ENCODE assay signal across 8 mouse cellular contexts in genomic region chr17:68176611-68177165, GRCm38 (mm10).
A peak's percentile ranks its signal among the peaks of the same experiment; 100 is the strongest.
DNase-seq lines count a peak whose midpoint lies in the region; ATAC-seq and TF ChIP-seq lines count a peak whose summit lies in the region.

No protein-coding gene starts in this region.

- H3K4me3 ChIP-seq in kidney, adult 2 months (ENCODE audit: insufficient read depth, low read depth, low read length): no peak overlapping the region
- H3K4me3 ChIP-seq in kidney, embryonic 14.5 days (ENCODE audit: low read length): no peak overlapping the region
- no peak overlapping the region for H3K4me3 ChIP-seq in forebrain, embryonic 15.5 days

- peak; percentile 56 for TF ChIP-seq CTCF in kidney, adult 2 months (conservative IDR thresholded peaks at IDR 0.05; ENCODE audit: insufficient read depth, insufficient read length, low read depth, low read length)
- TF ChIP-seq CTCF in brain, embryonic 14.5 days (IDR thresholded peaks at IDR 0.05; ENCODE audit: borderline replicate concordance, extremely low read depth, insufficient read depth, insufficient read length): peak; percentile 66; the same call in 1 of the 2 replicates

- no peak for TF ChIP-seq POLR2A in kidney, adult 2 months (IDR thresholded peaks at IDR 0.05; ENCODE audit: low read depth, low read length)
- no peak for TF ChIP-seq POLR2A in brain, embryonic 14.5 days (IDR thresholded peaks at IDR 0.05; ENCODE audit: borderline replicate concordance, extremely low read depth, insufficient read depth, insufficient read length, poor library complexity, severe bottlenecking)

- no peak for ATAC-seq in kidney, embryonic 14.5 days (ENCODE audit: low FRiP score, low TSS enrichment)
- ATAC-seq in forebrain, embryonic 15.5 days (replicated peaks): peak; percentile 53; the same call in 1 of the 2 replicates

- no peak overlapping the region for H3K27ac ChIP-seq in kidney, adult 2 months (ENCODE audit: insufficient read depth, low read depth, low read length)
- H3K27ac ChIP-seq in kidney, embryonic 14.5 days (ENCODE audit: low read depth, low read length): no peak overlapping the region
- no peak overlapping the region for H3K27ac ChIP-seq in forebrain, embryonic 15.5 days (replicated peaks)

- DNase-seq in kidney, adult 2 months: peak; percentile 39
- peak; percentile 39 for DNase-seq in Muller cell, postnatal 12 days (ENCODE audit: inconsistent ontology term)
- DNase-seq in brain, embryonic 14.5 days (ENCODE audit: low read depth): peak; percentile 83
- DNase-seq in layer of hippocampus, postnatal 25 days (ENCODE audit: extremely low spot score in 1 of 2, low spot score in 1 of 2): peak; percentile 56 to 77
- peak; percentile 41 for DNase-seq in ovary, postnatal 14 days (ENCODE audit: low spot score)
- DNase-seq in urinary bladder, adult 2 months (ENCODE audit: low spot score): no peak

- H3K4me1 ChIP-seq in kidney, adult 2 months (ENCODE audit: control insufficient read depth, insufficient read depth, low read length): no peaks in the 10 kb centered on the region
- H3K4me1 ChIP-seq in kidney, embryonic 14.5 days (ENCODE audit: control insufficient read depth, insufficient read depth, low read length): no peaks in the 10 kb centered on the region
- H3K4me1 ChIP-seq in forebrain, embryonic 15.5 days: no peaks in the 10 kb centered on the region

- no peaks in the 10 kb centered on the region for H3K9me3 ChIP-seq in kidney, embryonic 14.5 days (ENCODE audit: control insufficient read depth, low read length)
- 0 out of 2 replicates have a peak, but pooled peaks cover 3% of the 10 kb centered on the region for H3K9me3 ChIP-seq in forebrain, embryonic 15.5 days

- 55% methylated on average over 9 of the region's 9 CpGs for WGBS in kidney, adult 2 months
- WGBS in kidney, embryonic 14.5 days: 61% methylated on average over 9 of the region's 9 CpGs
- 66% methylated on average over 9 of the region's 9 CpGs for WGBS in forebrain, embryonic 15.5 days

- no peaks in the 10 kb centered on the region for H3K27me3 ChIP-seq in kidney, adult 2 months (replicated peaks; ENCODE audit: control insufficient read depth, insufficient read depth, low read length)
- H3K27me3 ChIP-seq in kidney, embryonic 14.5 days (ENCODE audit: control insufficient read depth, insufficient read depth, low read length): no peaks in the 10 kb centered on the region
- no peaks in the 10 kb centered on the region for H3K27me3 ChIP-seq in forebrain, embryonic 15.5 days

- H3K4me2 ChIP-seq in kidney, embryonic 14.5 days (replicated peaks; ENCODE audit: low read depth, low read length): no peak overlapping the region
- H3K4me2 ChIP-seq in forebrain, embryonic 15.5 days (replicated peaks): no peak overlapping the region

- no peaks in the 10 kb centered on the region for H3K36me3 ChIP-seq in kidney, adult 2 months (ENCODE audit: control insufficient read depth, insufficient read depth, low read length)
- no peaks in the 10 kb centered on the region for H3K36me3 ChIP-seq in kidney, embryonic 14.5 days (ENCODE audit: control insufficient read depth, insufficient read depth, low read length)
- H3K36me3 ChIP-seq in forebrain, embryonic 15.5 days: no peaks in the 10 kb centered on the region

- H3K9ac ChIP-seq in kidney, embryonic 14.5 days (ENCODE audit: low read depth, low read length): no peak overlapping the region
- H3K9ac ChIP-seq in forebrain, embryonic 15.5 days (replicated peaks): no peak overlapping the region
